Mouse (Mus musculus): Measurements from ENCODE around the gene Letmd1.
A peak's percentile ranks its signal among the peaks of the same experiment; 100 is the strongest.
"Not testable (repeated sequence)": the region's sequence is repeated elsewhere in the genome, so short reads cannot be mapped to it uniquely, and the experiment has no call there.

The Letmd1 gene

GRCm38 (mm10) chr15:100468295-100469188, at the start of gene Letmd1:
TSS of gene Letmd1 (plus strand) at chr15:100469023.
- peak; percentile 91 for DNase-seq (ENCODE audit: low read depth)

- DNase-seq (ENCODE audit: low read depth), result peak; percentile 60
Measured at GRCm38 (mm10) chr15:100419311-100419710, 49.5 kb upstream of the Letmd1 start.

GRCm38 (mm10) chr15:100419901-100420745, 48.7 kb upstream of the Letmd1 start:
- peak; percentile 46 for DNase-seq (ENCODE audit: low read depth)

GRCm38 (mm10) chr15:100421059-100421757, 47.6 kb upstream of the Letmd1 start:
- peak; percentile 41 for DNase-seq (ENCODE audit: low read depth)

DNA sequence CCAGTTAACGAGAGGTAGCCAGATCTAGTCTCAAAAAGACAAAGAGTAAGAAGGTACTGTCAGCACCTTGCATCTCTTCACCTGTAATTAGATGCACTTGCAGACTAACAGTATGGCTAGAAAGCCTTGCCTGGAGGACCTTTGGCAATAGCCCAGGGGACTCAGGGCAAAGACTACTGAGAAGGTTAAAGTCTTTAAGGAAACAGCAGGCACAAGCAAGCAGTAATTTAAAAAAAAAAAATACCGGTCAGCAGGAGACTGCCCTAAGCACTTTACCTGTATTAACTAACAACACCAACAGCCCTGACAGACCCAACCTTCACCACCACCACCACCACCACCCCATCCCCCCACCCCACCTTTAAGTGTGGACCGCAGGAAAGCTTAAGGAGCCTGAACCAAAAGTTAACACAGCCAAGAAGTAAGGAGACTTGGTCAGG, 47.0 kb upstream of the Letmd1 start, which contains the start of gene Gm5475:
TSS of gene Gm5475 (plus strand) at position 390 of the 440 bp plus-strand sequence.
- DNase-seq (ENCODE audit: low read depth), result not testable (repeated sequence)

GRCm38 (mm10) chr15:100422476-100422875, 46.3 kb upstream of the Letmd1 start:
- peak; percentile 52 for DNase-seq (ENCODE audit: low read depth)

DNA sequence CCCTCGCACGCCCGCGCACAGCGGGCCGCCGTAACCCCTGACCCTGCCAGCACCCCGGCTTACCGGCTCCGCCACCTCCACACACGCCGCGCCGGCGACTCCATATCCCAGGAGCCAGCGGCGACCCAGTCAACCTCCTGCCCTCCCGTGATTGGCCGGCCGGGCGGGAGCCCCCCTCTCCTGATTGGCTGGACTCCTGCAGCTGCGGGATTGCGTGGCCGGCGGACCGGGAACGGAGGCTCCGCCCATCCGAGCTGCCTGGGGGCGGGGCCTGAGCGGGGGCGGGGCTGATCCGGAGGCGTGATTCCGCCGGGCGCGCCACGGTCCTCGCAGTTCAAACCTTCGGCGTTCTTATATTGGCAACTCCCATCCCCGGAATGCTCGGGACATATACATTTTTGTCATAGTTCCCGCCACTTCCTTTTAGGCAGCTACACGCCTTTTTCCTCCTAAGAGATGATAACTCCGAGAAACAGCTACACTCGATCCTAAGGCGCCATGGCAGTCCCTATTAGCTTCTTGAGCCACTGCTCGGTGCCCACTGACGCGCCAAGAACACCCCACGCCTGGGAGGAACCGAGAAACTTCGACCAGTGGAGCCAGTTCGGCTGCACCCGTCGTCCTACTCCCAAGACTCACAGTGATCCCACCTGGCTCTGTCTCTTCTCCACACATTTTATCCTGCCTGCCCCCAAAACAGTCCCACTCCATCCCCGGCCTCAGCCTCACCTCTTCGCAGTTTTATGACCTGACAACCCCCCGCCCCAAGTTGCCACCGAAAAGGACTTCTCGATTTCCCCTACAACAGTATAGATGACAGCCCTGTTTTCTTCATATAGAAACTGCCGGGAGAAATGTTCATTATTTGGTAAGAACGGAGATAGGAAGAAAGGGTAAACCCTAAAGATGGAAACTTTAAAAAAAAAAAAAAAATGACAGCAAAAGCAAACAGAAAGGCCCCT, 45.6 kb upstream of the Letmd1 start:
- peak; percentile 92 for DNase-seq (ENCODE audit: low read depth)

DNA sequence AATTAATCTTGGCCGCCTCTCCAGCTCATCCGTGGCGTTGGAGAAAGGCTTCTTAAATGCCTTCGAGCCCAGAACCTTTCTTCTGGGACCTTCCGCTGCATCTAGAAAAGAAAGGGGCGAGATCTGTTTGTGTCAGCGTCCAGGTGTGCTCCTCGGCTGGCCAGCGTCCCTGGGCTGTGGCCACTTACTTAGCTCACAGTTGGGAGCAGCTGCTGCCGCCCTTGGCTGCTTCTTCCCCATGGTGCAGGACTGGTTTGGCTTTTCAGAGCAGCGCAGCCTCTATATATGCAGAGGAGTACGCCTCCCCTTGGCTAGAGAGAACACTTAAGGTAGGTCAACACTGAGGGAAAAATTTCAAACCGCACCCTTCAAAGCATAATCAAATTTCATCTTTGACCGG, 44.9 kb upstream of the Letmd1 start:
- peak; percentile 52 for DNase-seq (ENCODE audit: low read depth)

GRCm38 (mm10) chr15:100424396-100425122, 44.3 kb upstream of the Letmd1 start, which contains the start of gene Slc11a2:
TSS of gene Slc11a2 (minus strand) at chr15:100425072.
- DNase-seq (ENCODE audit: low read depth), result peak; percentile 56

DNA sequence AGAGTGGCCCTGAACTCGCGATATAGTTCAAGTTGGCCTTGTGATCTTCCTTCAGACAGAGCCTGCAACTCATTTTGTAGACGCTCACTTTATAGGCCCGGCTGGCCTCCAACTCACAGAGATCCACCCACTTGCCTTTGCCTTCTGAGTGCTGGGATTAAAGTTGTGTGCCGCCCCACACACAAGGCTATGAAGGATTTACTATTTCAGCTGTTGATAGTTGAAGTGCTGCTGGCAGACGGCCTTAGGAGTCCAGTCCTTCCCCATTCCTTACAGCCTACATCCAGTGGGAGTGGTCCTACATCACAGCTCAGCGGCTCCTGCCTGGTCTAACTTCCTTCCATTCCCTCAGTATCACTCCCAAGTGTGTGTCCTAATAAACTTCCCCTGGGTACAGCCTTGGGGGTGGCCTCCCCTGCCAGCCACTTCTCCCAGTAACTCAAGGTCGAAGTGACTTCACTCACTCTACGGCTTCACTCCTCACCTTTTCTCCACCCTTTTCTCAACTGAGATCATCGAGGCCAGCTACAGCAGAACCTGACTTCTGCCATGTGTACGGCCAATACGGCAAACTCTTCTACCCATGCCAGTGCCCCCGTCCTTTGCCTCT, 40.4 kb upstream of the Letmd1 start:
- no peak for DNase-seq (ENCODE audit: low read depth)

GRCm38 (mm10) chr15:100429959-100430565, 38.8 kb upstream of the Letmd1 start:
- no peak for DNase-seq (ENCODE audit: low read depth)

DNA sequence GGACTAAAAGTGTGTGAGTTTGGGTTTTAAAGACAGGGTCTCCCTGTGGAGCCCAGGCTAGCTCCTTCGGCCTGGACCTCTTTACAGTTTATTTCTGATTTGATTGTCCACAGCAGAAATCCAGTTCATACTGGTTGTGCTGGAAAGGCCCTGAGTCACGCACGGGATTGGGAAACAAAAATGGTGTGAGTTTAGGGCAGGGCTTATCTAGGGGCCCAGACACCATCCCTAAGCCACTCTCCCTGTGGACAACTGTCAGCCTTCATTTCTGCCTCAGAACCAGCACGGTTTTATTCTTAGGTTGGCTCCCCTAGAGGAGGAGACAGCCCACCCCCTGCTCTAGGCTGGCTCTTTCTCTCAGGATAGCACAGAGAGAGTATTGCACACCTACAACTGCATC, 35.6 kb upstream of the Letmd1 start:
- DNase-seq (ENCODE audit: low read depth), result no peak

DNA sequence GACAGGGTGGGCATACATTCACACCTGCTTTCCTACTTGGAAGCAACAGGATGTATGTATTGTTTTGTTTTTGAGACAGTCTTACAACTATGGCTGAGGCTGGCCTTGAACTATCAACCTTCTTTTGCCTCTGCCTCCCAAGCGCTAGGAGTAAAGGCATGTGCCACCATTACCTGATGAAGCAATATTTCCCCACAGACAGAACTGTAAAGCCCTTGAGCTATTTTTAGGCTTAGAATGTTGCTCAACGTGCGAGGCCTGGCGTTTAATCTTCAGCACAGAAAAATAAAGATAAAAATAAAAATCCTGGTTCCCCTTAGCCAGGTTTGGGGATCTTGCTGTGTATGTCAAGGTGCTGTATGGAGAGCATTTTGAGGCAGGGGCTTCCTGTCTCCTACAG, 32.7 kb upstream of the Letmd1 start:
- DNase-seq (ENCODE audit: low read depth), result no peak

GRCm38 (mm10) chr15:100436518-100436917, 32.3 kb upstream of the Letmd1 start:
- DNase-seq (ENCODE audit: low read depth), result no peak

- DNase-seq (ENCODE audit: low read depth), result peak; percentile 96
Measured at GRCm38 (mm10) chr15:100443126-100443922, 25.5 kb upstream of the Letmd1 start.

DNA sequence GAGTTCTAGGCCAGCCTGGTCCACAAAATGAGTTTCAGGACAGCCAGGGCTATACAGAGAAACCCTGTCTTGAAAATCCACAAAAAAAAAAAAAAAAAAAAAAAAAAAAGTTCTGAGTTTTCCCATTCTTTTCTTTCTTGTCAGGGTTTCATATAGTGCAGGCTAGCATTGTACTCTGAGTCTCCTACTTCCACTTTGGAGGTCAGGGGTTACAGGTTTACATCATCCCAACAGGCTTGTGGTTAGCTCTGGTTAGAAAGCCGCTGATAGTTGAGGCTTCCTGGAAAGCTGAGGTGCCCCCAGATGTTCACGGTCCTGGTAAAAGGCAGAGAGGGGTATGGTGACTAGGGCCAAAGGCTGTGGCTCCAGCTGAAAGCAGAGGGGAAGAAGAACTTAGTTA, 21.9 kb upstream of the Letmd1 start:
- no peak for DNase-seq (ENCODE audit: low read depth)

GRCm38 (mm10) chr15:100448572-100448971, 20.3 kb upstream of the Letmd1 start:
- no peak for DNase-seq (ENCODE audit: low read depth)

DNA sequence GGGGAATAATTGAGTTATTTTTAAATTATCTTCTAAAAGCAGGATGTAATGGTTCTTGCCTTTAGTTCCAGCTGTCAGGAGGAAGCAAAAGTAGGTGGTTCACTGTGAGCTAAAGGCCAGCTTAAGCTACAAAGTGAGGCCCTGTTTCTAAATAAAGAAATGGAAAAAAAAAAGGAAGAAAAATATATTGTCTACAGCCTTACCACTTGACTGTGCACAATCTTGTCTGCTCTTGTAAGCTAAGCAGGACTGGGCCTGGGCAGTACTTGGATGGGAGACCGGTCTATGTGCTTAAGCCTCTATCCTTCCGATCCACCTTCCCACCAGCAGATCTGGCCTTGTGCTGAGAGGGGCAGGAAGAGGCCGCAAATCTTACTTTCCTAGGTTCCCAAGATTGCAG, 19.3 kb upstream of the Letmd1 start:
- no peak for DNase-seq (ENCODE audit: low read depth)
